Mouse (Mus musculus): Measurements from ENCODE around the gene Zfp334. TPM values are rescaled to one million over a fixed set of nuclear protein-coding genes. Genes with fewer than 3 reads are reported as not detected.
A peak's percentile ranks its signal among the peaks of the same experiment; 100 is the strongest.

Zfp334 gene
- polyA plus RNA-seq, 1 experiment = 19.2 TPM

GRCm38 (mm10) chr2:165346180-165346579 is 41.9 kb downstream of the Zfp334 start:
- DNase-seq (ENCODE audit: low read depth) = no peak
- TF ChIP-seq POLR2A (IDR thresholded peaks at IDR 0.05; ENCODE audit: borderline replicate concordance, extremely low read depth, insufficient read depth, insufficient read length, poor library complexity, severe bottlenecking) (no peak), CTCF (IDR thresholded peaks at IDR 0.05; ENCODE audit: borderline replicate concordance, extremely low read depth, insufficient read depth, insufficient read length) (no peak)

- TF ChIP-seq CTCF (IDR thresholded peaks at IDR 0.05; ENCODE audit: borderline replicate concordance, extremely low read depth, insufficient read depth, insufficient read length) = peak; percentile 65; the same call in 1 of the 2 replicates
- no peak for TF ChIP-seq POLR2A (IDR thresholded peaks at IDR 0.05; ENCODE audit: borderline replicate concordance, extremely low read depth, insufficient read depth, insufficient read length, poor library complexity, severe bottlenecking)
- peak; percentile 61 for DNase-seq (ENCODE audit: low read depth)
Measured at GRCm38 (mm10) chr2:165337191-165337590, 50.9 kb downstream of the Zfp334 start.

- no peak for DNase-seq (ENCODE audit: low read depth)
- TF ChIP-seq CTCF (IDR thresholded peaks at IDR 0.05; ENCODE audit: borderline replicate concordance, extremely low read depth, insufficient read depth, insufficient read length) = no peak
- TF ChIP-seq POLR2A (IDR thresholded peaks at IDR 0.05; ENCODE audit: borderline replicate concordance, extremely low read depth, insufficient read depth, insufficient read length, poor library complexity, severe bottlenecking) = no peak
Measured at GRCm38 (mm10) chr2:165332610-165333210, 55.3 kb downstream of the Zfp334 start.

- no peak for DNase-seq (ENCODE audit: low read depth)
- TF ChIP-seq CTCF (IDR thresholded peaks at IDR 0.05; ENCODE audit: borderline replicate concordance, extremely low read depth, insufficient read depth, insufficient read length) = no peak
- no peak for TF ChIP-seq POLR2A (IDR thresholded peaks at IDR 0.05; ENCODE audit: borderline replicate concordance, extremely low read depth, insufficient read depth, insufficient read length, poor library complexity, severe bottlenecking)
Measured at GRCm38 (mm10) chr2:165329703-165330102, 58.4 kb downstream of the Zfp334 start.

GRCm38 (mm10) chr2:165328746-165329145 is 59.3 kb downstream of the Zfp334 start:
- TF ChIP-seq POLR2A (IDR thresholded peaks at IDR 0.05; ENCODE audit: borderline replicate concordance, extremely low read depth, insufficient read depth, insufficient read length, poor library complexity, severe bottlenecking) (no peak), CTCF (IDR thresholded peaks at IDR 0.05; ENCODE audit: borderline replicate concordance, extremely low read depth, insufficient read depth, insufficient read length) (no peak)
- no peak for DNase-seq (ENCODE audit: low read depth)

- DNase-seq (ENCODE audit: low read depth) = peak; percentile 64
- TF ChIP-seq CTCF (IDR thresholded peaks at IDR 0.05; ENCODE audit: borderline replicate concordance, extremely low read depth, insufficient read depth, insufficient read length) (no peak), POLR2A (IDR thresholded peaks at IDR 0.05; ENCODE audit: borderline replicate concordance, extremely low read depth, insufficient read depth, insufficient read length, poor library complexity, severe bottlenecking) (no peak)
Measured at GRCm38 (mm10) chr2:165327386-165327785, 60.7 kb downstream of the Zfp334 start.

GRCm38 (mm10) chr2:165326304-165327190 is 61.5 kb downstream of the Zfp334 start, which contains the start of gene Elmo2:
Elmo2 (minus strand) TSS chr2:165326479.
- TF ChIP-seq POLR2A (IDR thresholded peaks at IDR 0.05; ENCODE audit: borderline replicate concordance, extremely low read depth, insufficient read depth, insufficient read length, poor library complexity, severe bottlenecking) (peak; percentile 88), CTCF (IDR thresholded peaks at IDR 0.05; ENCODE audit: borderline replicate concordance, extremely low read depth, insufficient read depth, insufficient read length) (no peak)
- peak; percentile 99 for DNase-seq (ENCODE audit: low read depth)

- TF ChIP-seq CTCF (IDR thresholded peaks at IDR 0.05; ENCODE audit: borderline replicate concordance, extremely low read depth, insufficient read depth, insufficient read length) (no peak), POLR2A (IDR thresholded peaks at IDR 0.05; ENCODE audit: borderline replicate concordance, extremely low read depth, insufficient read depth, insufficient read length, poor library complexity, severe bottlenecking) (no peak)
- no peak for DNase-seq (ENCODE audit: low read depth)
Measured at GRCm38 (mm10) chr2:165325521-165326303, 62.3 kb downstream of the Zfp334 start.

Other genes starting within 250 kb of the Zfp334 start
- gene Cdh22, start 153.4 kb downstream of the Zfp334 start, polyA plus RNA-seq (2012; rRNA removed) = 14.7 and 25.7 TPM in 2 replicates
- gene Slc35c2, start 100.4 kb downstream of the Zfp334 start, polyA plus RNA-seq (2012; rRNA removed) = 62.3 and 78.7 TPM in 2 replicates
- gene Elmo2, start 61.8 kb downstream of the Zfp334 start, polyA plus RNA-seq (2012; rRNA removed) = 114 and 125 TPM in 2 replicates
- gene Zfp663, start 19.5 kb downstream of the Zfp334 start, polyA plus RNA-seq (2012; rRNA removed) = 6.5 and 7.2 TPM in 2 replicates
- gene Ocstamp, start 12.1 kb upstream of the Zfp334 start, polyA plus RNA-seq (2012; rRNA removed) = not detected in 2 replicates
- gene Slc13a3, start 85.0 kb upstream of the Zfp334 start, polyA plus RNA-seq (2012; rRNA removed) = 4.7 and 5.1 TPM in 2 replicates
- gene Trp53rka, start 105.1 kb upstream of the Zfp334 start, polyA plus RNA-seq (2012; rRNA removed) = 40.4 and 43.8 TPM in 2 replicates
- 2.4 and 3.2 TPM in 2 replicates for gene Slc2a10, start 115.5 kb upstream of the Zfp334 start, polyA plus RNA-seq (2012; rRNA removed)
- 6.1 and 12.3 TPM in 2 replicates for gene Eya2, start 206.8 kb upstream of the Zfp334 start, polyA plus RNA-seq (2012; rRNA removed)

Data from brain, embryonic 14.5 days (tissue).